Mouse (Mus musculus) liver, adult 2 months (tissue): ENCODE data around the gene Gm26602. TPM values are rescaled to one million over a fixed set of nuclear protein-coding genes. Genes with fewer than 3 reads are reported as not detected.

ENCODE experiments used
- DNase-seq: peaks from one replicate; pipeline ENCODE4 v3.0.0-alpha.2; 2011; ENCODE audit warnings: low read depth, low spot score; ENCODE audit errors: extremely low read depth
- H3K27ac ChIP-seq: fragments of 200-500 bp; replicated peaks from 2 replicates; pipeline ENCODE4 v1.5.1; 2012; ENCODE audit warnings: low read depth, mild to moderate bottlenecking, control low read depth, inconsistent platforms, low read length; ENCODE audit not compliant: insufficient read depth
- H3K27me3 ChIP-seq: fragments of 200-500 bp; 2 replicates; pipeline ENCODE4 v1.6.1; 2012; ENCODE audit warnings: mild to moderate bottlenecking, moderate library complexity, low read length, inconsistent platforms; ENCODE audit not compliant: control insufficient read depth, insufficient read depth
- H3K36me3 ChIP-seq: fragments of 200-500 bp; 2 replicates; pipeline ENCODE4 v1.6.1; 2012; ENCODE audit warnings: low read length, inconsistent platforms; ENCODE audit not compliant: control insufficient read depth, insufficient read depth
- H3K4me1 ChIP-seq: fragments of 200-500 bp; 2 replicates; pipeline ENCODE4 v1.6.1; 2011; ENCODE audit warnings: low read length; ENCODE audit not compliant: control insufficient read depth, insufficient read depth
- H3K4me3 ChIP-seq: fragments of 200-500 bp; 2 replicates; pipeline ENCODE4 v1.5.1; 2011; ENCODE audit warnings: low read depth, mild to moderate bottlenecking, control low read depth, low read length, moderate library complexity; ENCODE audit not compliant: insufficient read depth
- H3K79me2 ChIP-seq: fragments of 200-500 bp; 2 replicates; pipeline ENCODE4 v1.6.1; 2012; ENCODE audit warnings: inconsistent platforms, mild to moderate bottlenecking, low read length, moderate library complexity; ENCODE audit not compliant: control insufficient read depth, insufficient read depth
- H3K9ac ChIP-seq: fragments of 200-500 bp; 2 replicates; pipeline ENCODE4 v1.6.1; 2012; ENCODE audit warnings: low read depth, mild to moderate bottlenecking, control low read depth, inconsistent platforms, low read length
- CTCF ChIP-seq: fragments of 200-500 bp; IDR thresholded peaks from 2 replicates; pipeline ENCODE4 v1.5.1; 2011; ENCODE audit warnings: low read depth, low read length, control low read depth
- POLR2A ChIP-seq: fragments of 200-500 bp; IDR thresholded peaks from 2 replicates; pipeline ENCODE4 v1.6.1; 2011; ENCODE audit warnings: low read length, control low read depth; ENCODE audit not compliant: insufficient read depth; ENCODE audit errors: extremely low read depth
- WGBS: fragments of 180-500 bp; shearing (Covaris S2); methylation state at CpG from one replicate; pipeline ENCODE4 v1.1.7; 2018; 5-methylcytosine and 5-hydroxymethylcytosine counted together
- polyA plus RNA-seq: library from polyadenylated mRNA; depleted of rRNA; stranded (reverse); fragments of >200 nt; gene quantifications from 2 replicates; pipeline ENCODE4 v1.2.3, GENCODE M21; 2012
- total RNA-seq: library from RNA; depleted of rRNA; stranded (reverse); fragments of >200 nt; gene quantifications from 2 replicates; pipeline ENCODE4 v1.2.3, GENCODE M21; 2014

Gene Gm26602
- total and polyA plus RNA-seq, 2 experiments = not detected

- Histone ChIP-seq H3K4me3 (no peak overlapping the region), H3K27me3 (no peaks in the 10 kb centered on the region), H3K9ac (no peak overlapping the region), H3K4me1 (no peaks in the 10 kb centered on the region), H3K79me2 (no peaks in the 10 kb centered on the region), H3K27ac (no peak overlapping the region), H3K36me3 (no peaks in the 10 kb centered on the region)
- TF ChIP-seq CTCF = no peak
- no peak for TF ChIP-seq POLR2A
- WGBS = 80% methylated on average over 9 of the region's 9 CpGs
- DNase-seq = no peak
Observed at GRCm38 (mm10) chr10:79943471-79943901, 32.8 kb downstream of the Gm26602 start.

- no peak for DNase-seq
- H3K27ac ChIP-seq = no peak overlapping the region
- H3K79me2 ChIP-seq = no peaks in the 10 kb centered on the region
- WGBS = 85% methylated on average over 16 of the region's 16 CpGs
- H3K36me3 ChIP-seq = no peaks in the 10 kb centered on the region
- H3K4me3 ChIP-seq = no peak overlapping the region
- no peaks in the 10 kb centered on the region for H3K4me1 ChIP-seq
- TF ChIP-seq CTCF (no peak), POLR2A (no peak)
- no peaks in the 10 kb centered on the region for H3K27me3 ChIP-seq
- no peak overlapping the region for H3K9ac ChIP-seq
Observed at GRCm38 (mm10) chr10:79945507-79946234, 35.0 kb downstream of the Gm26602 start.

- H3K36me3 ChIP-seq = no peaks in the 10 kb centered on the region
- TF ChIP-seq POLR2A = no peak
- TF ChIP-seq CTCF = no peak
- no peaks in the 10 kb centered on the region for H3K4me1 ChIP-seq
- H3K27ac ChIP-seq = no peak overlapping the region
- H3K27me3 ChIP-seq = no peaks in the 10 kb centered on the region
- H3K4me3 ChIP-seq = no peak overlapping the region
- H3K79me2 ChIP-seq = no peaks in the 10 kb centered on the region
- no peak overlapping the region for H3K9ac ChIP-seq
- no peak for DNase-seq
- WGBS = 80% methylated on average over 7 of the region's 7 CpGs
Observed at GRCm38 (mm10) chr10:79946752-79947322, 36.2 kb downstream of the Gm26602 start.

- Histone ChIP-seq H3K9ac (no peak overlapping the region), H3K36me3 (no peaks in the 10 kb centered on the region), H3K4me3 (no peak overlapping the region), H3K79me2 (no peaks in the 10 kb centered on the region), H3K27ac (no peak overlapping the region), H3K4me1 (no peaks in the 10 kb centered on the region), H3K27me3 (no peaks in the 10 kb centered on the region)
- DNase-seq = no peak
- no peak for TF ChIP-seq CTCF
- TF ChIP-seq POLR2A = no peak
- WGBS = 92% methylated on average over 6 of the region's 6 CpGs
Observed at GRCm38 (mm10) chr10:79947502-79947901, 36.8 kb downstream of the Gm26602 start.

GRCm38 (mm10) chr10:79949873-79950272 lies 39.2 kb downstream of the Gm26602 start:
- Histone ChIP-seq H3K9ac (no peak overlapping the region), H3K79me2 (no peaks in the 10 kb centered on the region), H3K27me3 (no peaks in the 10 kb centered on the region), H3K4me3 (no peak overlapping the region), H3K4me1 (no peaks in the 10 kb centered on the region), H3K36me3 (no peaks in the 10 kb centered on the region), H3K27ac (no peak overlapping the region)
- TF ChIP-seq CTCF (no peak), POLR2A (no peak)
- WGBS = 90% methylated on average over 4 of the region's 4 CpGs
- DNase-seq = no peak

GRCm38 (mm10) chr10:79950661-79951060 lies 40.0 kb downstream of the Gm26602 start:
- Histone ChIP-seq H3K27ac (no peak overlapping the region), H3K79me2 (no peaks in the 10 kb centered on the region), H3K4me1 (no peaks in the 10 kb centered on the region), H3K36me3 (no peaks in the 10 kb centered on the region), H3K27me3 (no peaks in the 10 kb centered on the region), H3K4me3 (no peak overlapping the region), H3K9ac (no peak overlapping the region)
- WGBS = 93% methylated on average over 18 of the region's 18 CpGs
- DNase-seq = no peak
- TF ChIP-seq POLR2A (no peak), CTCF (no peak)
